Mouse (Mus musculus) central nervous system, embryonic 18 days (tissue): ENCODE results near the gene Fam57a. TPM values are rescaled to one million over a fixed set of nuclear protein-coding genes. Genes with fewer than 3 reads are reported as not detected.

Experiments used
- polyA plus RNA-seq: library from polyadenylated mRNA; depleted of rRNA; stranded (reverse); fragments of >200 nt; gene quantifications from 2 replicates; pipeline ENCODE4 v1.2.3, GENCODE M21; 2012; rRNA removed

Gene Fam57a
- polyA plus RNA-seq = 32.1 TPM in 2 replicates

DNA sequence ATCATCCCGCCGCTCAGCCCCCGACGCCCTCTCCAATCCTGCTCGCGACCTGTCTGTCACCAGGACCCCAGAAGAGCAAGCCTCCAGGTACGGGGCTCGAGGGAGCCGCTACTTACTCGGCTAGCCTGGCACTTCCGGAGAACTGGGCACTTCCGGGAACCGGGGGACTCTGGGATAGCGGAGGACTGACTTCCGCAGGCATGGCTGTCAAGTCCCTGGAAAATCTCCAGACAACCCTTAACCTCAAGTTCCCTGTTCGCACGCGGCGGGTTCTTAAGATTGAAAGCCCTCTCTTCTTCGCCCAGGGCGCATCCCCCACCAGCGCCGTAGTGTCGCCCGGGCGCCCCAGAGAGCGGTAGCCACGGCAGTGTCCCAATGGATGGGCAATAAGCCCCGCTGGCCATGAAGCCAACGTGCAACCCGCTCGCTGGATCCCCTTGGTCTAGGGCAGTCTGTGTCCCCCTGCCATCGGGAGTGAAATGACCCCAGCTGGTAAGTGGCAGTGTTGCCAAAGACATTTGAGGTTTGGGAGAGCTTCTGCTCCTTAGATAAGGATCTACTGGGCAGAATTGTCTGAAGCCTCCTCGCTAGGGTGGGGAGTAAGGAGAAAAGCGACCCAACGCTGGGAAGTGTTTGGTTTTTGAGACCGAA, at the start of gene Fam57a, which contains the start of gene Vps53:
Gene Fam57a (plus strand): TSS at position 177 of the 651 bp plus-strand sequence.
Gene Vps53 (minus strand): TSS at position 153 of the 651 bp plus-strand sequence.

GRCm38 (mm10) chr11:76217390-76217800, 37.9 kb downstream of the Fam57a start, which contains the start of the genes Dbil5 and Gemin4:
Gene Dbil5 (plus strand): TSS chr11:76217608.
Gene Gemin4 (minus strand): TSS chr11:76217664.

GRCm38 (mm10) chr11:76242901-76243810, 63.7 kb downstream of the Fam57a start, which contains the start of the genes Mrm3 and Glod4:
Gene Mrm3 (plus strand): TSS chr11:76243715.
Gene Glod4 (minus strand): TSS chr11:76243725.

Other genes with a start within 250 kb of the Fam57a start
- gene Rph3al, start 241.2 kb upstream of the Fam57a start, polyA plus RNA-seq = 2.8 and 3.1 TPM in 2 replicates
- gene 1700016K19Rik, start 179.8 kb upstream of the Fam57a start, polyA plus RNA-seq = 7.4 and 9.1 TPM in 2 replicates
- gene Rflnb, start 151.9 kb upstream of the Fam57a start, polyA plus RNA-seq = 7.5 and 8.0 TPM in 2 replicates
- gene Vps53, start within 50 bp of the Fam57a start, polyA plus RNA-seq = 53.5 and 54.9 TPM in 2 replicates
- gene Dbil5, start 37.9 kb downstream of the Fam57a start, polyA plus RNA-seq = 0.61 and 0.90 TPM in 2 replicates
- gene Gemin4, start 38.0 kb downstream of the Fam57a start, polyA plus RNA-seq = 7.5 and 8.2 TPM in 2 replicates
- 15.2 and 17.0 TPM in 2 replicates for gene Mrm3, start 64.0 kb downstream of the Fam57a start, polyA plus RNA-seq
- gene Glod4, start 64.1 kb downstream of the Fam57a start, polyA plus RNA-seq = 44.0 and 52.6 TPM in 2 replicates
- gene Nxn, start 219.5 kb downstream of the Fam57a start, polyA plus RNA-seq = 17.4 and 19.4 TPM in 2 replicates
- 41.5 and 41.6 TPM in 2 replicates for gene Timm22, start 227.3 kb downstream of the Fam57a start, polyA plus RNA-seq